Mouse (Mus musculus) G1E (cell line): ENCODE results near the gene Shroom3.

Experiments
- CTCF ChIP-seq: IDR thresholded peaks from 2 replicates; pipeline ENCODE4 v1.5.1; 2012; ENCODE audit warnings: low read depth, low read length, inconsistent platforms, mixed read lengths
- POLR2AphosphoS5 ChIP-seq: IDR thresholded peaks from 2 replicates; pipeline ENCODE4 v1.6.1; 2012; ENCODE audit warnings: low read depth, low read length, inconsistent platforms; ENCODE audit not compliant: insufficient replicate concordance

- TF ChIP-seq CTCF (no peak), POLR2AphosphoS5 (no peak)
Measured at GRCm38 (mm10) chr5:92921728-92922127, 238.5 kb downstream of the Shroom3 start.
